Mouse (Mus musculus) liver, embryonic 16.5 days (tissue): ENCODE data around the gene Ccdc96. TPM values are rescaled to one million over a fixed set of nuclear protein-coding genes. Genes with fewer than 3 reads are reported as not detected.

ENCODE experiments used
- ATAC-seq: fragments of 200-750 bp; cut with Nextera tagmentation; 2 replicates; pipeline ENCODE4 v1.8.0; 2017; ENCODE audit warnings: low read depth, mild to moderate bottlenecking, moderate number of reproducible peaks, moderate library complexity
- H3K27ac ChIP-seq: fragments of 300-500 bp; sonication (generic); 2 replicates; pipeline ENCODE4 v1.5.1; 2014; ENCODE audit warnings: mild to moderate bottlenecking, low read length
- H3K27me3 ChIP-seq: fragments of 300-500 bp; sonication (generic); 2 replicates; pipeline ENCODE4 v1.6.1; 2014; ENCODE audit warnings: low read depth, low read length, mixed read lengths; ENCODE audit not compliant: control insufficient read depth, insufficient read depth
- H3K36me3 ChIP-seq: fragments of 300-500 bp; sonication (generic); 2 replicates; pipeline ENCODE4 v1.6.1; 2014; ENCODE audit warnings: mild to moderate bottlenecking; ENCODE audit not compliant: control insufficient read depth, insufficient read depth
- H3K4me1 ChIP-seq: fragments of 300-500 bp; sonication (generic); 2 replicates; pipeline ENCODE4 v1.6.1; 2014; ENCODE audit warnings: low read depth, low read length, mixed read lengths; ENCODE audit not compliant: control insufficient read depth
- H3K4me2 ChIP-seq: fragments of 300-500 bp; sonication (generic); 2 replicates; pipeline ENCODE4 v1.6.1; 2014; ENCODE audit warnings: low read depth, low read length, mixed read lengths
- H3K4me3 ChIP-seq: fragments of 300-500 bp; sonication (generic); 2 replicates; pipeline ENCODE4 v1.5.1; 2014; ENCODE audit warnings: low read depth, mild to moderate bottlenecking, low read length
- H3K9ac ChIP-seq: fragments of 300-500 bp; sonication (generic); 2 replicates; pipeline ENCODE4 v1.6.1; 2014; ENCODE audit warnings: low read depth, low read length
- H3K9me3 ChIP-seq: fragments of 300-500 bp; sonication (generic); replicated peaks from 2 replicates; pipeline ENCODE4 v1.6.1; 2016; ENCODE audit warnings: low read length; ENCODE audit not compliant: control insufficient read depth
- WGBS: fragments of 180-500 bp; shearing (Covaris S2); extraction: QIAGEN DNeasy Blood & Tissue Kit; methylation state at CpG from one replicate; pipeline ENCODE4 v1.1.7; 2014; ENCODE audit not compliant: insufficient replicate concordance; 5-methylcytosine and 5-hydroxymethylcytosine counted together
- polyA plus RNA-seq: library from polyadenylated mRNA; unstranded; fragments of >200 nt; fragmentation: Nextera tagmentation; extraction: Ambion mirVana; gene quantifications from 2 replicates; pipeline ENCODE4 v1.2.1, GENCODE M21; 2015

Gene Ccdc96
- 0.06 and 0.07 TPM in 2 replicates for polyA plus RNA-seq

DNA sequence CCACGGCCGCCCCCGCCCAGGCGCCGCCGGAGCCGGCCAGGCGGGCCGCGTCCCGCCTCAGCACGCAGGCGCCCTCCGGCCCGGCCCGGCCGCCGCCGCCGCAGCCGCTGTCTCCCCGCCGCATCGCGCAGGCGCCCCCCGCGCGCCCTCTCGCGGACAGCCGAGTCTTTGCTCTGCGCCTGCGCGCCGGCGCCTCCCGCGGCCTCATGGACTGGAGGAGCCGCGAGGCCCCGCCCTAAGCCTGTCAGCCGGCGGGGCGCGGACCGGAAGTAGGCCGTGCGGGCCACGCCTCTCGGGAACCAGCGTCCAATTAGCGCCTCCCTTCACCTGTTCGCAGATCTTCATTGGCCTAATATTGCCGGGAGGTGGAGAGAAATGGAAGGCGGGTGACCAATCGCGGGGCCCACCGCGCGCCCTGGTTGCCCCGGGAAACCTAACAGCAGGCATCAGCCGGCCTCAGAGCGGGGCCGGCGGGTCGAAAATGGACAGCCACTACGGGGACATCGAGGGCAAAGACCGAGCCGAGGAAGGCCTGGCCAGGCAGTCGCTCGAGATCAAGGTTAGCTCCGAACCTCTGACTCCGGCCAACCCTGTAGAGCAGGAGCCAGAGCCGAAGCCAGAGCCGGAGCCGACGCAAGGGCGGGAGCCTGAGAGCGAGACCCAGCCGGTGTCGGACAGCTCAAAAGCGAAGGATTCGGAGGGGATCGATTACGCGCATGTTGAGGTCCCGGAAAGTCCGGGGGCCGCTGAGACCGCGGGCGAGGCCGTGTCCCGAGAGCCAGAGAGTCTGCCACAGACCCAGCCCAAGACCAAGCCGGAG lies at the start of gene Ccdc96, which contains the start of gene Tada2b:
TSS of gene Ccdc96 (plus strand) at position 418 of the 820 bp plus-strand sequence.
TSS of gene Tada2b (minus strand) at position 115 of the 820 bp plus-strand sequence.
- Histone ChIP-seq H3K27me3 (peaks cover 21% of the 10 kb centered on the region), H3K4me3 (peak within 1 kb of the TSS; percentile 91), H3K4me2 (peak within 1 kb of the TSS; percentile 99), H3K36me3 (no peaks in the 10 kb centered on the region), H3K27ac (peak within 1 kb of the TSS; percentile 70), H3K9ac (peak within 1 kb of the TSS; percentile 95), H3K9me3 (no peaks in the 10 kb centered on the region), H3K4me1 (peaks cover 35% of the 10 kb centered on the region)
- under 1% methylated on average over 87 of the region's 97 CpGs for WGBS
- peak; percentile 96 for ATAC-seq

- no peaks in the 10 kb centered on the region for H3K9me3 ChIP-seq
- H3K27me3 ChIP-seq: no peaks in the 10 kb centered on the region
- no peaks in the 10 kb centered on the region for H3K36me3 ChIP-seq
- no peak overlapping the region for H3K27ac ChIP-seq
- H3K4me1 ChIP-seq: no peaks in the 10 kb centered on the region
- no peak overlapping the region for H3K4me2 ChIP-seq
- H3K4me3 ChIP-seq: no peak overlapping the region
- ATAC-seq: no peak
- H3K9ac ChIP-seq: no peak overlapping the region
- 43% methylated on average over 4 of the region's 4 CpGs for WGBS
Observed at GRCm38 (mm10) chr5:36436858-36437257, 47.5 kb upstream of the Ccdc96 start.

- Histone ChIP-seq H3K27me3 (no peaks in the 10 kb centered on the region; the same call in 1 of the 2 replicates), H3K27ac (no peak overlapping the region), H3K9me3 (no peaks in the 10 kb centered on the region), H3K4me3 (no peak overlapping the region), H3K9ac (no peak overlapping the region), H3K36me3 (no peaks in the 10 kb centered on the region), H3K4me2 (no peak overlapping the region), H3K4me1 (no peaks in the 10 kb centered on the region)
- WGBS: 44% methylated on average over 3 of the region's 3 CpGs
- no peak for ATAC-seq
Observed at GRCm38 (mm10) chr5:36440741-36441140, 43.6 kb upstream of the Ccdc96 start.

DNA sequence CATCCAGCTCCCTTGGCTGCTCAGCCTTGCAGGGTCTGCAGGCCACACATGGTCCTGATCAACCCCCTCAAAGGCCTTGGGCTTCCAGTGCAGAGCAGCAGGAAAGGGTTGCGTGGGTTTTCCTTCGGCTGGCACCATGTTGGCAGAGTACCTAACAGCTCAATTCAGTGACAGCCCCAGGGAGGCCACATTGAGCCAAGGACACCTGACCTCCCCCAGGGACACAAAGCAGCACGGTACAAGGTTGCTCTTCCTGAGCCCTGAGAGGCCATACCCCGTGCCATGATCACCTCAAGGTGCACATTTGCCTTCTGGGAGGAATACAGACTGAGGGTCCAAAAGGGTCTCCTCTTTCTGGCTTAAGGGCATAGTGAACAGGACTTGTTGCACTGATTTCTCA lies 39.8 kb upstream of the Ccdc96 start:
- 43% methylated on average over 4 of the region's 4 CpGs for WGBS
- no peaks in the 10 kb centered on the region for H3K4me1 ChIP-seq
- H3K27me3 ChIP-seq: no peaks in the 10 kb centered on the region; the same call in 1 of the 2 replicates

DNA sequence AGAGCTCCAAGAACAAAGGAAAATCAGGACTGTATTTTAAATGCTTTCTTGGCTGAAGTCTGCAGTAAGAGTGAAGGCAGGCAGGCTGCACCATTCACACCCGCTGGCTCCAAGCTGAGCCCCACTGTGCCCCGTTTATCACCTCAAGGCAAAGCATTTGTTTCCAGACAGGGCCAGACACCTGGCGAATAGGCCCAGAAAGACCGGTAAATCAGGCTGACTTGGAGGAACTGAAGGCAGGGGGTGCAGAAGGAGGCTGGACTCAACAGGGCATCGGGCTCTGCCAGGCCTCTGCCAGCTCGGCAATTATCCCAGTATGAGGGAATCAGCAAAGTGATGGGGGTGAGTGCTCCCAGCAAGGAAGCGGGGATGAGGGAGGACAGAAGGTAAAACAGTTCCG lies 39.4 kb upstream of the Ccdc96 start:
- no peak overlapping the region for H3K27ac ChIP-seq
- H3K4me3 ChIP-seq: no peak overlapping the region
- no peak overlapping the region for H3K4me2 ChIP-seq
- H3K36me3 ChIP-seq: no peaks in the 10 kb centered on the region
- H3K4me1 ChIP-seq: no peaks in the 10 kb centered on the region
- no peaks in the 10 kb centered on the region; the same call in 1 of the 2 replicates for H3K27me3 ChIP-seq
- no peak for ATAC-seq
- no peaks in the 10 kb centered on the region for H3K9me3 ChIP-seq
- no peak overlapping the region for H3K9ac ChIP-seq
- 23% methylated on average over 8 of the region's 8 CpGs for WGBS

More for the DNA sequence above, 39.8 kb upstream of the Ccdc96 start:
- Histone ChIP-seq H3K27ac (no peak overlapping the region), H3K9me3 (no peaks in the 10 kb centered on the region), H3K9ac (no peak overlapping the region), H3K4me3 (no peak overlapping the region), H3K36me3 (no peaks in the 10 kb centered on the region), H3K4me2 (no peak overlapping the region)
- ATAC-seq: no peak

GRCm38 (mm10) chr5:36446166-36446890 lies 38.1 kb upstream of the Ccdc96 start:
- 28% methylated on average over 9 of the region's 9 CpGs for WGBS
- no peak for ATAC-seq
- Histone ChIP-seq H3K9ac (no peak overlapping the region), H3K27ac (no peak overlapping the region), H3K4me3 (no peak overlapping the region), H3K9me3 (no peaks in the 10 kb centered on the region), H3K4me2 (no peak overlapping the region), H3K4me1 (no peaks in the 10 kb centered on the region; the same call in 1 of the 2 replicates), H3K36me3 (no peaks in the 10 kb centered on the region), H3K27me3 (no peaks in the 10 kb centered on the region; the same call in 1 of the 2 replicates)

DNA sequence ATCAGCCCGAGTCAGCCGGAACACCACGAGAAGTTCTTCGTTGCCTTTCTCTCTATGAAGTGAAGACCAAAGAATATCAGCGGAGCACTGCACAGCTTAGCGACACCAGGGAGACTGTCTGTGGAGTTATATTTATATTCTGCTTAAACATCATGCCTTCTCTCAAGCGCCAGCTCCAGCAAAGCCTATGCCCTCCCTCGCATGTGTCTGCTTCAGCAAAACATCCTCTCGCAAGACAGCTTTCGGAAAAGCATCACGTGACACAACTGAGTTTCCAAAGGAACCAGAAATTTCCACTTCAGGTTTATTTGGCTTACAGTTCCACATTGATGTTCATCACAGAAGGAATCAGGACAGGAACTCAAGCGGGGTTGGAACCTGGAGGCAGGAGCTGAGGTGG lies 36.5 kb upstream of the Ccdc96 start:
- no peak for ATAC-seq
- WGBS: 73% methylated on average over 12 of the region's 12 CpGs
- H3K9me3 ChIP-seq: no peaks in the 10 kb centered on the region

DNA sequence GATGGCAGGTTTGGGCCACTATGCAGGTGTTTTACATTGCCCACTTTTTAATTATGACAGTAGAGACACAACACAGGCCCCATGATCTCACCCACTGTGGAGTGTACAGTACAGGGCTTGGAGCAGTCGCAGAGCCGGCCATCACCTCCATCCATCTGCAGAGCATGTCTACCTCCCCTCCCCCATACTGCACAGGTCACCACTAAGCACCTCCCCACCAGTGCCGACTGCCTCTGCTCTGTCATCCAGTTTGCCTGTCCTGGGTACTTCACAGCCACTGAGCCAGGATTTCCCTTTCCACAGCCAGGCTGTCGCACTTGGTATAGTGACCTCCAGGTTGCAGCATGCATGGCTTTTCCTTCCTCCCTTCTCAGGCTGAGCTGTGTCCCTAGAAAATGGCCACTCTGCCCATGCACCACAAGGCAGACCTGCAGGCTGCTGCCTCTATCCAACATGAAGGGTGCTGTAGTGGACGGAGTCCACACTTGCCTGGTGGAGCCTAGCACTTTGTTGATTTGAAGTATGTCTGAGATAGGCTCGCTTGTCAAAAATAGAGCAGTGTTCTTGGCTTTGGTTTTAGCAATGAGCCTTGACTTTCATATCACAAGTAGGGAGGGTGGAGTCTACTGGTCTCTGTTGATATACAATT lies 34.6 kb upstream of the Ccdc96 start:
- no peaks in the 10 kb centered on the region for H3K9me3 ChIP-seq
- no peak for ATAC-seq
- H3K4me1 ChIP-seq: no peaks in the 10 kb centered on the region; the same call in 1 of the 2 replicates
- no peak overlapping the region for H3K9ac ChIP-seq
- no peaks in the 10 kb centered on the region for H3K36me3 ChIP-seq
- H3K27me3 ChIP-seq: no peaks in the 10 kb centered on the region; the same call in 1 of the 2 replicates
- 54% methylated on average over 6 of the region's 6 CpGs for WGBS
- no peak overlapping the region for H3K4me3 ChIP-seq
- no peak overlapping the region for H3K27ac ChIP-seq
- H3K4me2 ChIP-seq: no peak overlapping the region

More for the DNA sequence above, 36.5 kb upstream of the Ccdc96 start:
- Histone ChIP-seq H3K4me2 (no peak overlapping the region), H3K4me1 (no peaks in the 10 kb centered on the region; the same call in 1 of the 2 replicates), H3K27ac (no peak overlapping the region), H3K36me3 (no peaks in the 10 kb centered on the region), H3K9ac (no peak overlapping the region), H3K4me3 (no peak overlapping the region), H3K27me3 (no peaks in the 10 kb centered on the region; the same call in 1 of the 2 replicates)
